In genomic region chr14:102966241-102966640, GRCm38 (mm10) we compare ENCODE assay signal across 19 mouse cellular contexts. TPM values are rescaled to one million over a fixed set of nuclear protein-coding genes. Genes with fewer than 3 reads are reported as not detected.
A peak's percentile ranks its signal among the peaks of the same experiment; 100 is the strongest.
DNase-seq lines count a peak whose midpoint lies in the region; ATAC-seq lines count a peak whose summit lies in the region.
"Had no signal": no experiment of that assay in that cellular context is flagged by ENCODE, and none has a peak within 500 bp of the region (broad histone marks: within the 10 kb centered on the region; RNA-seq: fewer than 3 reads in every experiment).

No protein-coding gene starts in this region.

- H3K4me2 ChIP-seq in heart, embryonic 12.5 days, result peak overlapping the region; percentile 7; the same call in 1 of the 2 replicates
- H3K4me2 ChIP-seq in hindbrain, embryonic 14.5 days (replicated peaks), result no peak overlapping the region
- H3K4me2 ChIP-seq in hindbrain, embryonic 11.5 days (replicated peaks; ENCODE audit: low read depth, low read length), result no peak overlapping the region
- no peak overlapping the region for H3K4me2 ChIP-seq in neural tube, embryonic 13.5 days
- H3K4me2 ChIP-seq: forebrain, embryonic 13.5 days; heart, embryonic 15.5 days had no signal

- no peak overlapping the region for H3K4me3 ChIP-seq in heart, embryonic 12.5 days
- no peak overlapping the region for H3K4me3 ChIP-seq in hindbrain, embryonic 14.5 days (replicated peaks; ENCODE audit: low read length)
- no peak overlapping the region for H3K4me3 ChIP-seq in hindbrain, embryonic 11.5 days (ENCODE audit: low read depth, low read length)
- no peak overlapping the region for H3K4me3 ChIP-seq in neural tube, embryonic 13.5 days
- H3K4me3 ChIP-seq: embryonic facial prominence, embryonic 10.5 days; forebrain, embryonic 13.5 days; heart, embryonic 15.5 days had no signal

- ATAC-seq in heart, embryonic 12.5 days (ENCODE audit: insufficient number of reproducible peaks, low FRiP score), result no peak
- no peak; the same call in 1 of the 2 replicates for ATAC-seq in hindbrain, embryonic 14.5 days (ENCODE audit: low FRiP score)
- no peak; the same call in 1 of the 2 replicates for ATAC-seq in hindbrain, embryonic 11.5 days (ENCODE audit: low FRiP score)
- no peak for ATAC-seq in neural tube, embryonic 13.5 days (ENCODE audit: low read depth)
- ATAC-seq: forebrain, embryonic 13.5 days; forebrain, postnatal 0 days; intestine, embryonic 16.5 days had no signal

- no peaks in the 10 kb centered on the region for H3K36me3 ChIP-seq in heart, embryonic 12.5 days
- H3K36me3 ChIP-seq in hindbrain, embryonic 14.5 days (replicated peaks; ENCODE audit: control insufficient read depth, insufficient read depth), result no peaks in the 10 kb centered on the region
- no peaks in the 10 kb centered on the region for H3K36me3 ChIP-seq in hindbrain, embryonic 11.5 days (ENCODE audit: control insufficient read depth, insufficient read depth, low read length)
- no peaks in the 10 kb centered on the region for H3K36me3 ChIP-seq in neural tube, embryonic 13.5 days
- H3K36me3 ChIP-seq: embryonic facial prominence, embryonic 10.5 days; heart, embryonic 15.5 days had no signal

- DNase-seq in heart, adult 9 months (ENCODE audit: low spot score in 2 of 2), result no peak
- no peak for DNase-seq in hindbrain, embryonic 14.5 days (ENCODE audit: low spot score)
- DNase-seq in hindbrain, embryonic 11.5 days (ENCODE audit: low spot score), result no peak
- DNase-seq in neural tube, embryonic 10.5 days (ENCODE audit: extremely low spot score, low spot score), result no peak
- no peak for DNase-seq in retina, postnatal 1 day
- DNase-seq: adrenal gland, adult 2 months; adrenal gland, postnatal 25 days; cerebellum, adult 2 months; cerebellum, postnatal 10 days; forebrain, postnatal 0 days; gastrocnemius, postnatal 36 days; heart, adult 18-20 months; kidney, adult 2 months had no signal

- no peak overlapping the region for H3K27ac ChIP-seq in heart, embryonic 12.5 days (ENCODE audit: poor library complexity, severe bottlenecking)
- peak overlapping the region; percentile 11; the same call in 1 of the 2 replicates for H3K27ac ChIP-seq in hindbrain, embryonic 14.5 days
- no peak overlapping the region for H3K27ac ChIP-seq in hindbrain, embryonic 11.5 days (ENCODE audit: low read depth, low read length)
- H3K27ac ChIP-seq in neural tube, embryonic 13.5 days (replicated peaks), result 0 out of 2 replicates have a peak overlapping the region, but pooled peaks have one; percentile 33
- H3K27ac ChIP-seq: embryonic facial prominence, embryonic 10.5 days; forebrain, embryonic 13.5 days; heart, embryonic 15.5 days had no signal

- WGBS in heart, embryonic 12.5 days, result 22% methylated on average over 7 of the region's 7 CpGs
- 57% methylated on average over 7 of the region's 7 CpGs for WGBS in hindbrain, embryonic 14.5 days
- 58% methylated on average over 7 of the region's 7 CpGs for WGBS in hindbrain, embryonic 11.5 days
- WGBS in neural tube, embryonic 13.5 days, result 72% methylated on average over 7 of the region's 7 CpGs

- H3K27me3 ChIP-seq in heart, embryonic 12.5 days (replicated peaks), result no peaks in the 10 kb centered on the region
- H3K27me3 ChIP-seq in hindbrain, embryonic 14.5 days (ENCODE audit: control insufficient read depth, insufficient read depth, low read length), result no peaks in the 10 kb centered on the region
- H3K27me3 ChIP-seq in hindbrain, embryonic 11.5 days (ENCODE audit: control insufficient read depth, insufficient read depth, low read length), result no peaks in the 10 kb centered on the region
- H3K27me3 ChIP-seq in neural tube, embryonic 13.5 days, result no peaks in the 10 kb centered on the region
- H3K27me3 ChIP-seq: forebrain, embryonic 13.5 days; heart, embryonic 15.5 days had no signal

- H3K4me1 ChIP-seq in heart, embryonic 12.5 days (replicated peaks), result peaks cover 10% of the 10 kb centered on the region
- no peaks in the 10 kb centered on the region for H3K4me1 ChIP-seq in hindbrain, embryonic 14.5 days (replicated peaks; ENCODE audit: control insufficient read depth, insufficient read depth, low read length)
- H3K4me1 ChIP-seq in hindbrain, embryonic 11.5 days (replicated peaks; ENCODE audit: control insufficient read depth, insufficient read depth, low read length), result no peaks in the 10 kb centered on the region
- H3K4me1 ChIP-seq in neural tube, embryonic 13.5 days (replicated peaks), result no peaks in the 10 kb centered on the region
- H3K4me1 ChIP-seq: embryonic facial prominence, embryonic 10.5 days; forebrain, embryonic 13.5 days had no signal

- H3K9me3 ChIP-seq in heart, embryonic 12.5 days (replicated peaks), result no peaks in the 10 kb centered on the region
- no peaks in the 10 kb centered on the region for H3K9me3 ChIP-seq in hindbrain, embryonic 14.5 days (ENCODE audit: control insufficient read depth, low read length)
- no peaks in the 10 kb centered on the region for H3K9me3 ChIP-seq in hindbrain, embryonic 11.5 days (ENCODE audit: control insufficient read depth, low read length)
- H3K9me3 ChIP-seq in neural tube, embryonic 13.5 days, result no peaks in the 10 kb centered on the region
- H3K9me3 ChIP-seq: embryonic facial prominence, embryonic 10.5 days; forebrain, embryonic 13.5 days; heart, embryonic 15.5 days had no signal

- H3K9ac ChIP-seq in heart, embryonic 12.5 days, result no peak overlapping the region
- no peak overlapping the region for H3K9ac ChIP-seq in hindbrain, embryonic 14.5 days
- H3K9ac ChIP-seq in hindbrain, embryonic 11.5 days (ENCODE audit: low read depth, low read length), result no peak overlapping the region
- no peak overlapping the region for H3K9ac ChIP-seq in neural tube, embryonic 13.5 days
- H3K9ac ChIP-seq: forebrain, embryonic 13.5 days; forebrain, postnatal 0 days; heart, embryonic 15.5 days had no signal

RNA-seq across cellular contexts. Expression of gene Kctd12, which starts 16.2 kb away (rescaled TPM):
- polyA plus RNA-seq in heart, embryonic 12.5 days (2016; fragmentation: Nextera tagmentation; extraction: Ambion mirVana), result 4.8 and 5.4 TPM in 2 replicates
- 25.0 and 31.1 TPM in 2 replicates for polyA plus RNA-seq in hindbrain, embryonic 14.5 days (2014; fragmentation: Nextera tagmentation; extraction: Ambion mirVana)
- polyA plus RNA-seq in hindbrain, embryonic 11.5 days (2014; fragmentation: Nextera tagmentation; extraction: Ambion mirVana), result 13.3 and 15.9 TPM in 2 replicates
- 10.8 and 11.1 TPM in 2 replicates for polyA plus RNA-seq in neural tube, embryonic 13.5 days (2015; fragmentation: Nextera tagmentation; extraction: Ambion mirVana)

Comparison
In these comparisons a context has a peak if more than half of its experiments do, and no peak if none do; other contexts are left out.
1. H3K27ac ChIP-seq: peak in hindbrain, embryonic 14.5 days (single experiment) and neural tube, embryonic 13.5 days (single experiment); none in heart, embryonic 12.5 days (single experiment) and hindbrain, embryonic 11.5 days (single experiment).